Mouse (Mus musculus) forebrain, postnatal 0 days (tissue): ENCODE measurements at regions not wholly inside any gene's neighbourhood (a gene's known extent, or its start where the extent isn't known, plus 50 kb on each side); places are given as distances from the start of the nearest gene placed in this dataset.
"Not testable (repeated sequence)": the region's sequence is repeated elsewhere in the genome, so short reads cannot be mapped to it uniquely, and the experiment has no call there.

Experiments
- ATAC-seq: fragments of 200-750 bp; cut with Nextera tagmentation; 2 replicates; pipeline ENCODE4 v1.8.0; 2017; ENCODE audit warnings: mild to moderate bottlenecking, moderate library complexity
- DNase-seq: peaks from one replicate; pipeline ENCODE4 v3.0.0-alpha.2; 2015
- H3K27ac ChIP-seq: fragments of 300-500 bp; sonication (generic); 2 replicates; pipeline ENCODE4 v1.5.1; 2014; ENCODE audit warnings: low read depth, mild to moderate bottlenecking, antibody characterized with exemption, low read length, moderate library complexity, mixed read lengths
- H3K27me3 ChIP-seq: fragments of 300-500 bp; sonication (generic); 2 replicates; pipeline ENCODE4 v1.6.1; 2014; ENCODE audit warnings: mild to moderate bottlenecking, low read length, mixed read lengths; ENCODE audit not compliant: insufficient read depth
- H3K36me3 ChIP-seq: fragments of 300-500 bp; sonication (generic); 2 replicates; pipeline ENCODE4 v1.6.1; 2014; ENCODE audit warnings: mild to moderate bottlenecking, moderate library complexity; ENCODE audit not compliant: insufficient read depth
- H3K4me1 ChIP-seq: fragments of 300-500 bp; sonication (generic); 2 replicates; pipeline ENCODE4 v1.6.1; 2014; ENCODE audit warnings: antibody characterized with exemption; ENCODE audit not compliant: insufficient read depth
- H3K4me2 ChIP-seq: fragments of 300-500 bp; sonication (generic); 2 replicates; pipeline ENCODE4 v1.6.1; 2014; ENCODE audit warnings: low read depth, mild to moderate bottlenecking, moderate library complexity
- H3K4me3 ChIP-seq: fragments of 300-500 bp; sonication (generic); 2 replicates; pipeline ENCODE4 v1.5.1; 2014; ENCODE audit warnings: low read depth, low read length, mixed read lengths
- H3K9ac ChIP-seq: fragments of 300-500 bp; sonication (generic); 2 replicates; pipeline ENCODE4 v1.6.1; 2014; ENCODE audit warnings: mild to moderate bottlenecking
- H3K9me3 ChIP-seq: fragments of 300-500 bp; sonication (generic); 2 replicates; pipeline ENCODE4 v1.6.1; 2016; ENCODE audit warnings: low read length
- CTCF ChIP-seq: sonication (generic); IDR thresholded peaks from 2 replicates; pipeline ENCODE4 v1.5.1; 2016; ENCODE audit warnings: antibody characterized with exemption, control low read depth, low read depth
- WGBS: fragments of 180-500 bp; shearing (Covaris S2); extraction: QIAGEN DNeasy Blood & Tissue Kit; methylation state at CpG from one replicate; pipeline ENCODE4 v1.1.7; 2014; 5-methylcytosine and 5-hydroxymethylcytosine counted together

DNA sequence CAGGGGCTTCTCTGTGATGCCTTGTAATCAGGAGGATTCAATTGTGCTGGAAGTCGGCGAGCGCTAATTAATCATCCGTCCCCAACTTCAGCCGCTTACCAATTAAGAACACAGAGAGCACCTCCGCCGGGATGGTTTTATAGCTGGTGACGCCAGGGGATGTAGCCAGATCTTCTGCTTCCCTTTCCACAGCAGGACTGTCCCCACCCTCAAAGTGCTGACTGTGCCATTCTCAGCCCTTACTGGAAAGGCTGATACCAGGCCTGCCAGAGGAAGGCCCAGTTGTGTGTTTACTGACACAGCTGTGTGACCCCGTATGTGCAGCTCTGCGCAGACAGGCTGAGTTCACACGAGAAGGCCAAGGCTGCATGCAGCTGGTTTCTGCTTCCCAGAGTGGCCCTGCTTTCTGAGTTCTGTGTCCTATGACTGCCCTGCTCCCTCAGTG is 59.9 kb upstream of the Bend4 start:
- Histone ChIP-seq H3K36me3 (no peaks in the 10 kb centered on the region), H3K9ac (no peak overlapping the region), H3K4me2 (no peak overlapping the region), H3K27ac (no peak overlapping the region), H3K9me3 (no peaks in the 10 kb centered on the region), H3K4me3 (no peak overlapping the region), H3K4me1 (no peaks in the 10 kb centered on the region), H3K27me3 (no peaks in the 10 kb centered on the region)
- DNase-seq: no peak
- TF ChIP-seq CTCF: no peak
- WGBS: 29% methylated on average over 11 of the region's 11 CpGs
- ATAC-seq: peak; percentile 29; the same call in 1 of the 2 replicates

DNA sequence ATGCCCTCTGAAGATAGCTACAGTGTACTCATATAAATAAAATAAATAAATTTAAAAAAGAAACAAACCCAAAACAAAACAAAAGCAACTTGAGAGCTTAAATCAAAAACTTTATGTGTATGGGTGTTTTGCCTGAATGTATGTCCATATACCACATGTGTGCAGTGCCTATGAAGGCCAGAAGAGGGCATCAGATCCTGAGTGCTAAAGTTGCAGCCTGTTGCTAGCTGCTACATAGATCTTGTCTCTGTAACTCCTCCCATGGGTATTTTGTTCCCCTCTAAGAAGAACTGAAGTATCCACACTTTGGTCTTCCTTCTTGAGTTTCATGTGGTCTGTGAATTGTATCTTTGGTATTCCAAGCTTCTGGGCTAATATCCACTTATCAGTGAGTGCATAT is 62.6 kb upstream of the Bend4 start:
- not testable (repeated sequence) for DNase-seq, H3K9me3 ChIP-seq, H3K27me3 ChIP-seq, H3K4me2 ChIP-seq, H3K27ac ChIP-seq, H3K4me3 ChIP-seq, H3K36me3 ChIP-seq, H3K4me1 ChIP-seq, ATAC-seq, H3K9ac ChIP-seq
- peak; percentile 9; the same call in 1 of the 2 replicates for TF ChIP-seq CTCF

DNA sequence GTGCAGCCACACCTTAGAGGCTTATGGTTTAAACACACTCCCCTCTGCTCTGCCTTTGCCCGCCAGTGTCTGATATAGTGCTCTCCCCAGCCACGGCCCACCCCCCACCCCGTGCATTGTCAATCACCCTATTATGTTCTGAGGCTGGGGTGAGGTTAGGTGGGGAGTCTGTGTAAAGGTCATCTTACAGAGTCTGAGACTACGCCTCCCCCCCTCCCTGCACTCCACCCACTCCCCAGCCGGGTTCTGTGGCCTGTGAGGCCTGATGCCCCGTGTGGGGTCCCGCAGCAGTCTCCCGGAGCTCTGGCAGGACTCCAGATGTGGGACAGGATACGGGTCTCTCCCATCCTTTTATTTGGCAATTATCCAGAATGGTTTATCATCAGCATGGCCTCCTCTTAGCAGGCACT is 64.8 kb upstream of the Bend4 start:
- Histone ChIP-seq H3K36me3 (no peaks in the 10 kb centered on the region), H3K9ac (no peak overlapping the region), H3K27me3 (no peaks in the 10 kb centered on the region), H3K4me1 (no peaks in the 10 kb centered on the region), H3K9me3 (no peaks in the 10 kb centered on the region), H3K4me3 (no peak overlapping the region), H3K4me2 (no peak overlapping the region), H3K27ac (no peak overlapping the region)
- TF ChIP-seq CTCF: no peak
- ATAC-seq (no peak), DNase-seq (no peak)
- 28% methylated on average over 9 of the region's 9 CpGs for WGBS

DNA sequence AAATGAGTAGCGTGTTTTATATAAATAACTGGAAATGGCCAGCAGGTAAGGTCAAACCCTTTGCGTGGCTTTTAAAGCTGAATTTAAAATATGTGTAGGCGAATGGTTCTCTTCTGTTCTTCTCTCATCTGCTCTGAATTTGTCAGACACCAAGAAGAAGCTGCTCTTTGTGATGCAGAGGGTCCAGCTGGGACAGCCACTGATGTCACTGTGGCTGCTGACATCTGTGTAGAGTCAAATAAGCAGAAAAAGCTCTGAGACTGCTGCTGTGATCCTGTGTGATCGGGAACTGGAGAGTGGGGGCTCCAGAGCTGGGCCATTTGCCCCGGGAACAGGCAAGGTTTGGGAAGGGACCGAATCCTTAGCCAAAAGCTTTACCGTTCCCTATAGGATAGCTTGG is 68.6 kb upstream of the Bend4 start:
- no peak for DNase-seq
- Histone ChIP-seq H3K36me3 (no peaks in the 10 kb centered on the region), H3K27me3 (no peaks in the 10 kb centered on the region), H3K27ac (no peak overlapping the region), H3K9me3 (no peaks in the 10 kb centered on the region), H3K9ac (no peak overlapping the region), H3K4me3 (no peak overlapping the region), H3K4me2 (no peak overlapping the region), H3K4me1 (no peaks in the 10 kb centered on the region)
- WGBS: 80% methylated on average over 7 of the region's 7 CpGs
- TF ChIP-seq CTCF: no peak
- no peak for ATAC-seq

DNA sequence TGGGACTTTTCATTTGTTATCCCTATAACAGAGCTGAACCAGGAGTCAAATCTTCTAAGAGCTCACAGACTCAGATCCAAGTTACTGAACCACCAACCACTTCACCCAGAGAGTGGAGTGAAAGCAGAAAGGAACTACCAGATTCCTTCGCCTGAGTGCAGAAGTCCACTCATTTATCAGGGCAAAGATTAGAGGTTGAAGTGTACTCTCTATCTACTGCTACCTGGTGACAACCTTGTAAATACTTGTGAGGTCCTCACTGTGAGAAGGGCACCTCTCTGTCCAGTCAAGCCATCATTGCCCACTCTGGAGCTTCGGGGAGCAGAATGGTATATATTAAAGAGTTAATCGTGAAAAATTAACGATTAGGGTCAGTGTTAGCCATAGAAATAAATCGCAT is 87.4 kb upstream of the Shisa3 start:
- H3K4me2 ChIP-seq: no peak overlapping the region
- no peaks in the 10 kb centered on the region for H3K9me3 ChIP-seq
- no peak overlapping the region for H3K4me3 ChIP-seq
- no peak overlapping the region for H3K9ac ChIP-seq
- no peak for DNase-seq
- 95% methylated on average over 5 of the region's 5 CpGs for WGBS
- no peak for TF ChIP-seq CTCF
- H3K4me1 ChIP-seq: no peaks in the 10 kb centered on the region
- ATAC-seq: no peak
- H3K27ac ChIP-seq: no peak overlapping the region
- H3K36me3 ChIP-seq: no peaks in the 10 kb centered on the region
- H3K27me3 ChIP-seq: no peaks in the 10 kb centered on the region

DNA sequence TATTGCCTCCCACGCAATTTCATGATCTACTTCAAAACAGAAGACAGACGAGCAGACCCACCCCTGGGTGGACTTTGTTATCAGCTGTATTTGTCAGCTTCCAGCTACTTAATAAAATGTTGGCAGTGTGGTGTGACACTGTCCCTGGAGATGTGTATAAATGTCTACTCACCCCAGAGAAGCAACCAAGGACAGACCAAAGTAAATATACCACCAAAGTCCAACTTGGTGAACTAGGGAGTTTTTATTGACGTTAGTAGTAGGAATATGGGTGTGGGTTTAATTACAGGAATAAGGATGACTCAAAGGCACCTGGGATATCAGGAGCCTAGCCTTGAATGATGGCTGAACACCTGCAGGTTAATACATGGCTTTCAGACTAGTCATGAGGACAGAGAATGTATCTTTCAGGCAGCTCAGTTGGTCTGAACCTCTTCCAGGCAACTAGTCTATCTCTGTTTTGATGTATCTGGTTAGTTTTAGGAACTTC is 86.2 kb upstream of the Shisa3 start:
- Histone ChIP-seq H3K4me2 (no peak overlapping the region), H3K27me3 (no peaks in the 10 kb centered on the region), H3K27ac (no peak overlapping the region), H3K4me3 (no peak overlapping the region), H3K9me3 (no peaks in the 10 kb centered on the region), H3K4me1 (no peaks in the 10 kb centered on the region), H3K36me3 (no peaks in the 10 kb centered on the region), H3K9ac (no peak overlapping the region)
- ATAC-seq (no peak), DNase-seq (no peak)
- no peak for TF ChIP-seq CTCF
- WGBS: 77% methylated on average over 3 of the region's 3 CpGs

DNA sequence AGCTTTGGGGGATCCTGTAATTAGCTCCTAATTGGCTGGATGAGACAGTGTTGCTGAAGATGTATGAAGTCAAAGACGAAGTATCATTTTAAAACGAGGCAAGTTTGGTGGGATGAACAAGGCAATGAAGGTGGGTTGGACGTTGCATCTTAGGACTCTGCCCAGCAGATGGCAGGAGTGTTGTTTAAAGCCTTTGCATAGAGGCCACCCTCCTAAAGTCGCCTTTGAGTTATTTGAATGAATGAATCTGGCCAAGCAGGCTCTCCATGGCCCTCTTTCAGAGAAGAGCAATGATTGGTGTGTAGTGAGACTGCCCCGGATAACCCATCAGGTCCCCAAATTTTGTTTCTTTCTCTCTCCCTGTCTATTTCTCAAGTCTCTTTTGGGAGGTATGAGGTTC is 77.5 kb upstream of the Shisa3 start:
- WGBS: 50% methylated on average over 5 of the region's 5 CpGs
- Histone ChIP-seq H3K27me3 (no peaks in the 10 kb centered on the region; the same call in 1 of the 2 replicates), H3K4me1 (peaks cover 4% of the 10 kb centered on the region; the same call in 1 of the 2 replicates), H3K36me3 (no peaks in the 10 kb centered on the region), H3K27ac (no peak overlapping the region), H3K9ac (no peak overlapping the region), H3K4me2 (no peak overlapping the region), H3K9me3 (no peaks in the 10 kb centered on the region), H3K4me3 (no peak overlapping the region)
- peak; percentile 35 for DNase-seq
- 0 out of 2 replicates have a peak, but pooled peaks have one; percentile 34 for ATAC-seq
- TF ChIP-seq CTCF: peak; percentile 53
